Comparison of ENCODE assay signal across 8 mouse cellular contexts in the genomic region with DNA sequence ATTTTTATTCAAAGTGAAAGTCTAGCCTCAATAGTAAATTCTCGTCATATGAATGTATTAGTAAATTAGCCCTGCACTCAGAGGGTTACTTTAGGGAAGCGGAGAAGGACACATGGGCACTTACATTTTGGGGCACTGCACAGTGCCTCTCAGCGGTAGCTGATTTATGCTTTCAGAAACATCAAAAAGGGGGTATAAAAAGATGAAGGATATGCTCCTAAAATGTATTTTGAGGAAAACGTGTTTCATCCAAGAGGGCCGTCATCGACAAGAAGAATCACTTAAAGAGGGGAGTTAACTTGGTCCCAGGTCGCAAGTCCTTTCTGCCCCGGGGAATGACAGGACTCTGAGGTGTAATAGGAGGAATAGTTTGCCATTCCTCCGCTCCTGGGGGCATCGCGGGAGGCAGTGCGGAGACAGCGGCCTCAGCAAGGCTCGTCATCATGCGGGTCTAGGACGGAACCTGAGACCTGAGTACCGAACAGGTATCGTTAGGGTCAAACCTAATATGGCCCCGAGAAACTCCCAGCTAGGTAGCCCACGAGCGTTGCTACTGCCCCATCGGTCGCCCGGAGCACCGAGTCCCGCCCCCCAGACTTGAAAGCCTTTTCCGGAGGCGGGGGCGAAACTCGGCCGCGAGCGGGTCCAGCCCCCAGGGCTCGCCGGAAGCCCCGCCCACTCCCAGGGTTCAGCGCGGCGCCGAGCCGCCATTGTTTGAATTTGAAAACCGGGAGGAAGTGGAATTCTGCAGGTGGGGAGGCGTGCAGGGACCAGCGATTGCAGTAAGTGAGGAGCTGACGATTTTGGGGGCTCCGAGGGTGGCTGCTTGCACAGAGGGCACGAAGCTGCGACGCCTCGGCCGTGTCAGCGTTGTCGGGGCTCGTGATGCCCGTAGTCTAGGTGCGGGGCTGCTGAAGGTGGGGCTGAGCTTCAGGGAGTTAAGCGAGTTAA. TPM values are rescaled to one million over a fixed set of nuclear protein-coding genes. Genes with fewer than 3 reads are reported as not detected.
DNase-seq lines count a peak whose midpoint lies in the region; ATAC-seq lines count a peak whose summit lies in the region.

Gene Kif20b (plus strand): TSS at position 710 of the 951 bp plus-strand sequence.

- peak within 1 kb of the TSS; percentile 66 for H3K4me2 ChIP-seq in heart, embryonic 14.5 days (ENCODE audit: low read length)
- H3K4me2 ChIP-seq in liver, embryonic 13.5 days: peak within 1 kb of the TSS; percentile 78
- peak within 1 kb of the TSS; percentile 61 for H3K4me2 ChIP-seq in stomach, embryonic 16.5 days (ENCODE audit: low read depth, low read length)

- H3K9ac ChIP-seq in heart, embryonic 14.5 days (ENCODE audit: low read length): peak within 1 kb of the TSS; percentile 82
- H3K9ac ChIP-seq in liver, embryonic 13.5 days: peak within 1 kb of the TSS; percentile 80
- H3K9ac ChIP-seq in stomach, embryonic 16.5 days (ENCODE audit: low read length): peak within 1 kb of the TSS; percentile 83

- DNase-seq in CD4-positive, CD25-positive, alpha-beta regulatory T cell, adult 2 months (ENCODE audit: low read depth, low spot score): peak; percentile 93
- peak; percentile 49 for DNase-seq in fibroblast of lung, adult 2 months (ENCODE audit: low read depth)
- DNase-seq in kidney, postnatal 14 days: peak; percentile 93
- DNase-seq in liver, embryonic 13.5 days: peak; percentile 93
- peak; percentile 94 for DNase-seq in neural tube, embryonic 10.5 days (ENCODE audit: extremely low spot score, low spot score)

- ATAC-seq in heart, embryonic 14.5 days (ENCODE audit: insufficient number of reproducible peaks, insufficient read depth, low FRiP score, low read depth): peak; percentile 95
- ATAC-seq in liver, embryonic 13.5 days (ENCODE audit: low read depth): peak; percentile 97
- ATAC-seq in stomach, embryonic 16.5 days (ENCODE audit: insufficient read depth, low FRiP score): peak; percentile 96

- peak within 1 kb of the TSS; percentile 85 for H3K27ac ChIP-seq in brown adipose tissue, adult 24 weeks (replicated peaks; ENCODE audit: low read depth, low read length)
- peak within 1 kb of the TSS; percentile 74 to 80 for H3K27ac ChIP-seq in heart, embryonic 14.5 days (replicated peaks in 1 of 2; ENCODE audit: control insufficient read depth in 1 of 2, insufficient read depth in 1 of 2, low read depth in 2 of 2, low read length in 2 of 2)
- peak within 1 kb of the TSS; percentile 85 for H3K27ac ChIP-seq in liver, embryonic 13.5 days
- peak within 1 kb of the TSS; percentile 78 for H3K27ac ChIP-seq in stomach, embryonic 16.5 days (ENCODE audit: low read length)

- no peaks in the 10 kb centered on the region for H3K9me3 ChIP-seq in heart, embryonic 14.5 days (ENCODE audit: control insufficient read depth, low read length)
- H3K9me3 ChIP-seq in liver, embryonic 13.5 days (replicated peaks): no peaks in the 10 kb centered on the region
- H3K9me3 ChIP-seq in stomach, embryonic 16.5 days (replicated peaks; ENCODE audit: control insufficient read depth, low read length): no peaks in the 10 kb centered on the region

- H3K36me3 ChIP-seq in heart, embryonic 14.5 days (ENCODE audit: control insufficient read depth, insufficient read depth, low read length): peaks cover 15% of the 10 kb centered on the region
- peaks cover 27% of the 10 kb centered on the region for H3K36me3 ChIP-seq in liver, embryonic 13.5 days
- no peaks in the 10 kb centered on the region for H3K36me3 ChIP-seq in stomach, embryonic 16.5 days (ENCODE audit: control insufficient read depth, insufficient read depth, low read length)

- H3K4me1 ChIP-seq in brown adipose tissue, adult 24 weeks (ENCODE audit: control insufficient read depth, insufficient read depth, insufficient read length, low read length): no peaks in the 10 kb centered on the region
- peaks cover 0 to 5% of the 10 kb centered on the region in 2 experiments; a peak in 2 of 4 replicates for H3K4me1 ChIP-seq in heart, embryonic 14.5 days (ENCODE audit: control insufficient read depth in 2 of 2, insufficient read depth in 2 of 2, low read length in 2 of 2)
- H3K4me1 ChIP-seq in liver, embryonic 13.5 days (replicated peaks): peaks cover 17% of the 10 kb centered on the region
- no peaks in the 10 kb centered on the region; the same call in 1 of the 2 replicates for H3K4me1 ChIP-seq in stomach, embryonic 16.5 days (ENCODE audit: control insufficient read depth, insufficient read depth, low read length)

- WGBS in heart, embryonic 14.5 days: 0% methylated on average over 57 of the region's 57 CpGs
- under 1% methylated on average over 57 of the region's 57 CpGs for WGBS in liver, embryonic 13.5 days (ENCODE audit: insufficient replicate concordance)
- WGBS in stomach, embryonic 16.5 days: under 1% methylated on average over 57 of the region's 57 CpGs

- H3K4me3 ChIP-seq in brown adipose tissue, adult 24 weeks (ENCODE audit: insufficient read depth, low read depth, low read length): peak within 1 kb of the TSS; percentile 98
- H3K4me3 ChIP-seq in heart, embryonic 14.5 days (ENCODE audit: control insufficient read depth in 1 of 2, insufficient read depth in 1 of 2, low read depth in 1 of 2, low read length in 2 of 2): peak within 1 kb of the TSS; percentile 94 to 100
- peak within 1 kb of the TSS; percentile 87 for H3K4me3 ChIP-seq in liver, embryonic 13.5 days (replicated peaks)
- H3K4me3 ChIP-seq in stomach, embryonic 16.5 days (replicated peaks; ENCODE audit: low read length): peak within 1 kb of the TSS; percentile 99

- H3K27me3 ChIP-seq in heart, embryonic 14.5 days (ENCODE audit: control insufficient read depth, insufficient read depth, low read length): no peaks in the 10 kb centered on the region
- no peaks in the 10 kb centered on the region for H3K27me3 ChIP-seq in liver, embryonic 13.5 days
- H3K27me3 ChIP-seq in stomach, embryonic 16.5 days (ENCODE audit: control insufficient read depth, insufficient read depth, low read length): no peaks in the 10 kb centered on the region

RNA-seq across cellular contexts. Expression of gene Kif20b, which starts in this region (rescaled TPM):
- polyA plus RNA-seq in brown adipose tissue, adult 24 weeks (2012; ENCODE audit: insufficient read depth, insufficient read length, missing spikeins): 0.95 TPM in 1 of 2 replicates, not detected in the other
- 33.2 and 38.0 TPM in 2 replicates for polyA plus RNA-seq in heart, embryonic 14.5 days (2014; fragmentation: Nextera tagmentation; extraction: Ambion mirVana)
- polyA plus RNA-seq in liver, embryonic 13.5 days (2015; fragmentation: Nextera tagmentation; extraction: Ambion mirVana): 40.0 and 48.7 TPM in 2 replicates
- 47.2 and 49.3 TPM in 2 replicates for polyA plus RNA-seq in stomach, embryonic 16.5 days (2015; fragmentation: Nextera tagmentation; extraction: Ambion mirVana)

Comparison
In these comparisons a context has a peak if more than half of its experiments do, and no peak if none do; other contexts are left out.
1. Peak in every context shown above with its lines: DNase-seq, ATAC-seq, H3K4me3 ChIP-seq and H3K27ac ChIP-seq.
2. RNA of gene Kif20b (polyA plus RNA-seq): 47.2 to 49.3 TPM in stomach, embryonic 16.5 days, 40.0 to 48.7 TPM in liver, embryonic 13.5 days and 33.2 to 38.0 TPM in heart, embryonic 14.5 days; 0.95 TPM in brown adipose tissue, adult 24 weeks; every median in the first group is over 10 times any median in the second.